ENCODE assay signal across 8 mouse cellular contexts in the genomic region with DNA sequence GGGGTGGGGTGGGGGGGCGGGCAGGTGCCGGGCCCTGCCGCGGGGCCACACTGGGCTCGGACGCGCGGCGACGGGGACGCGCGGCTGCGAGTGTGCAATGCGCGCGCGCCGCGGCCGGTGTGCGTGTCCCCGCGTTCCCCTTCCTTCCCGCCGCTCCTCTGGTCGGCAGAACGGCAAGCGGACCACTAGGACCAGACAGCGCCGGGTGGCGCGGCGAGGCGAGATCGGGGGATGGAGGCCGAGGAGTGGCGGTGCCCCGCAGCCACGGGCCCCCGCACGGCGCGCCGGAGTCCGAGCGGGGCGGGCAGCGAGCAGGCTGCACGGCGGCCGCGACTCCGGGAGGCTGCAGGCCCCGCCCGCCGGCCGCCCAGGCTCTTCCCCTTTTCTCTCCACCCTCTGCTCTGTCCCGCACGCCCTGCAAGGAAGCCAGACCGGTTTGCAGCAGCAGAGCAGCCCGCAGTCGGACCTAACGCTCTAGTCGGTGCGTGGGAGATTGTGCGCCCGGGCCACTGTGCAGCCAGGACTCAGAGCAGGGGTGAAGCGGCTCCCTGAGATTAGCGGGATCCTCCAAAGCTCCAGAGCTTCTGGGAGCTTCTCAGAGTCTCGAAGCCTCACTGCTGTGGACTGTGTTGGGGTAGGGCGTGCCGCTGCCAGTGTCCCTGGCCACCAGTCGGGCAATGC. TPM values are rescaled to one million over a fixed set of nuclear protein-coding genes. Genes with fewer than 3 reads are reported as not detected.
DNase-seq lines count a peak whose midpoint lies in the region; ATAC-seq and TF ChIP-seq lines count a peak whose summit lies in the region.

No protein-coding gene starts in this region.

- TF ChIP-seq POLR2A in ES-Bruce4 (IDR thresholded peaks at IDR 0.05; ENCODE audit: insufficient read depth, low read length): no peak

- peak; percentile 85 for ATAC-seq in forebrain, embryonic 16.5 days
- ATAC-seq in lung, embryonic 16.5 days (ENCODE audit: low read depth): peak; percentile 85

- peak overlapping the region; percentile 92 for H3K4me3 ChIP-seq in ES-Bruce4 (ENCODE audit: low read depth, low read length)
- peak overlapping the region; percentile 85 for H3K4me3 ChIP-seq in forebrain, embryonic 16.5 days (replicated peaks; ENCODE audit: low read length)
- H3K4me3 ChIP-seq in lung, embryonic 16.5 days (ENCODE audit: low read length): peak overlapping the region; percentile 79

- H3K27ac ChIP-seq in ES-Bruce4 (ENCODE audit: insufficient read depth, low read length): no peak overlapping the region
- no peak overlapping the region for H3K27ac ChIP-seq in forebrain, embryonic 16.5 days (ENCODE audit: low read length)
- H3K27ac ChIP-seq in lung, embryonic 16.5 days (ENCODE audit: low read length): peak overlapping the region; percentile 67

- DNase-seq in cerebellum, adult 18-20 months: peak; percentile 85 to 90
- peak; percentile 75 for DNase-seq in heart, postnatal 4 days
- DNase-seq in layer of hippocampus, adult 8-10 months (ENCODE audit: low spot score in 2 of 2): peak; percentile 37 to 45
- DNase-seq in ovary, adult 18-20 months (ENCODE audit: low spot score): peak; percentile 62
- DNase-seq in thymus, postnatal 0 days (ENCODE audit: low spot score): peak; percentile 57

- TF ChIP-seq CTCF in ES-Bruce4 (IDR thresholded peaks at IDR 0.05; ENCODE audit: low read depth, low read length): no peak

- 0 out of 2 replicates have a peak, but pooled peaks cover 7% of the 10 kb centered on the region for H3K9me3 ChIP-seq in ES-Bruce4 (replicated peaks; ENCODE audit: control insufficient read depth, insufficient read depth, low read length, poor library complexity, severe bottlenecking)
- H3K9me3 ChIP-seq in forebrain, embryonic 16.5 days (ENCODE audit: control insufficient read depth, low read length): no peaks in the 10 kb centered on the region
- H3K9me3 ChIP-seq in lung, embryonic 16.5 days (ENCODE audit: control insufficient read depth, low read length): no peaks in the 10 kb centered on the region

- no peak for TF ChIP-seq EP300 in ES-Bruce4 (IDR thresholded peaks at IDR 0.05; ENCODE audit: insufficient read depth, low read depth, low read length)

- WGBS in forebrain, embryonic 16.5 days: under 1% methylated on average over 30 of the region's 74 CpGs
- under 1% methylated on average over 26 of the region's 74 CpGs for WGBS in lung, embryonic 16.5 days

- no peaks in the 10 kb centered on the region for H3K27me3 ChIP-seq in ES-Bruce4 (ENCODE audit: control insufficient read depth, insufficient read depth, low read length, poor library complexity, severe bottlenecking)
- H3K27me3 ChIP-seq in forebrain, embryonic 16.5 days (replicated peaks; ENCODE audit: control insufficient read depth, insufficient read depth, low read length): peaks cover 10% of the 10 kb centered on the region; the same call in 1 of the 2 replicates
- peaks cover 11% of the 10 kb centered on the region for H3K27me3 ChIP-seq in lung, embryonic 16.5 days (ENCODE audit: control insufficient read depth, insufficient read depth, low read depth, low read length)

- no peaks in the 10 kb centered on the region for H3K36me3 ChIP-seq in ES-Bruce4 (ENCODE audit: control insufficient read depth, insufficient read depth, low read length, poor library complexity, severe bottlenecking)
- H3K36me3 ChIP-seq in forebrain, embryonic 16.5 days (ENCODE audit: control insufficient read depth, insufficient read depth): no peaks in the 10 kb centered on the region
- no peaks in the 10 kb centered on the region for H3K36me3 ChIP-seq in lung, embryonic 16.5 days (ENCODE audit: control insufficient read depth, insufficient read depth, low read length)

- peak overlapping the region; percentile 84 for H3K4me2 ChIP-seq in forebrain, embryonic 16.5 days (ENCODE audit: low read length)
- peak overlapping the region; percentile 69 for H3K4me2 ChIP-seq in lung, embryonic 16.5 days (ENCODE audit: low read depth, low read length)

- H3K9ac ChIP-seq in ES-Bruce4 (ENCODE audit: low read depth, poor library complexity, severe bottlenecking): peak overlapping the region; percentile 87
- H3K9ac ChIP-seq in forebrain, embryonic 16.5 days (replicated peaks; ENCODE audit: low read depth, low read length): peak overlapping the region; percentile 84
- peak overlapping the region; percentile 79 for H3K9ac ChIP-seq in lung, embryonic 16.5 days (ENCODE audit: low read length)

- peaks cover 2% of the 10 kb centered on the region for H3K4me1 ChIP-seq in ES-Bruce4 (ENCODE audit: control insufficient read depth, insufficient read depth, low read length)
- H3K4me1 ChIP-seq in forebrain, embryonic 16.5 days (replicated peaks; ENCODE audit: control insufficient read depth, insufficient read depth, low read length): peaks cover 20% of the 10 kb centered on the region
- H3K4me1 ChIP-seq in lung, embryonic 16.5 days (replicated peaks; ENCODE audit: control insufficient read depth, insufficient read depth, low read length): peaks cover 16% of the 10 kb centered on the region

RNA-seq across cellular contexts. Expression of a gene that starts 0.4 kb away (rescaled TPM):
- polyA plus RNA-seq in ES-Bruce4 (2011; ENCODE audit: insufficient read depth, insufficient read length, low read depth, missing spikeins): 3.3 and 4.0 TPM in 2 replicates
- polyA plus RNA-seq in forebrain, embryonic 16.5 days (2015; fragmentation: Nextera tagmentation; extraction: Ambion mirVana): 1.8 and 2.2 TPM in 2 replicates
- 10 to 100 TPM; 29.9 to 31.2 TPM for total RNA-seq in heart, postnatal 4 days (2021)
- total RNA-seq in layer of hippocampus, adult 8-10 months (2022): 10 to 100 TPM; 51.7 to 64.3 (median 57.6) TPM
- polyA plus RNA-seq in lung, embryonic 16.5 days (2015; fragmentation: Nextera tagmentation; extraction: Ambion mirVana): 3.8 TPM in 2 replicates
- polyA plus RNA-seq in thymus, postnatal 0 days (2015; fragmentation: Nextera tagmentation; extraction: Ambion mirVana): 5.1 and 6.1 TPM in 2 replicates
